Mouse (Mus musculus) MEL (cell line): Measurements from ENCODE around the gene Map10. TPM values are rescaled to one million over a fixed set of nuclear protein-coding genes. Genes with fewer than 3 reads are reported as not detected.

ENCODE experiments used
- DNase-seq: peaks from one replicate; pipeline ENCODE4 v3.0.0; 2011; ENCODE audit warnings: low read depth, low spot score
- H3K27ac ChIP-seq: 2 replicates; pipeline ENCODE4 v1.5.1; 2012; ENCODE audit warnings: low read depth, mild to moderate bottlenecking, control low read depth, low read length, moderate library complexity; ENCODE audit not compliant: control insufficient read depth
- H3K27me3 ChIP-seq, 2 experiments: fragments of 150-350 bp in 1 of 2; sonication (generic) in 1 of 2; 2 replicates each; pipeline ENCODE4 v1.6.1; 2012; ENCODE audit warnings: low read length in 2 of 2, mild to moderate bottlenecking in 2 of 2, improper control_type of control experiment in 1 of 2, moderate library complexity in 1 of 2; ENCODE audit not compliant: insufficient read depth in 2 of 2, control insufficient read depth in 1 of 2
- H3K36me3 ChIP-seq, 2 experiments: 2 replicates each; pipeline ENCODE4 v1.6.1; 2012 to 2014; ENCODE audit warnings: low read length in 2 of 2, improper control_type of control experiment in 1 of 2, inconsistent platforms in 1 of 2, mild to moderate bottlenecking in 1 of 2; ENCODE audit not compliant: insufficient read depth in 2 of 2, control insufficient read depth in 1 of 2
- H3K4me1 ChIP-seq, 2 experiments: fragments of 150-350 bp in 1 of 2; sonication (generic) in 1 of 2; 2 replicates each; pipeline ENCODE4 v1.6.1; 2012; ENCODE audit warnings: low read length in 2 of 2, improper control_type of control experiment in 1 of 2, mild to moderate bottlenecking in 1 of 2; ENCODE audit not compliant: insufficient read depth in 2 of 2, control insufficient read depth in 1 of 2
- H3K4me3 ChIP-seq, 2 experiments: fragments of 150-350 bp in 1 of 2; sonication (generic) in 1 of 2; 2 replicates each; pipeline ENCODE4 v1.5.1; 2012; ENCODE audit warnings: low read depth in 2 of 2, low read length in 2 of 2, mild to moderate bottlenecking in 2 of 2, moderate library complexity in 2 of 2, control low read depth in 1 of 2, improper control_type of control experiment in 1 of 2; ENCODE audit not compliant: control insufficient read depth in 1 of 2, insufficient read depth in 1 of 2
- H3K79me2 ChIP-seq: 2 replicates; pipeline ENCODE4 v1.6.1; 2012; ENCODE audit warnings: mild to moderate bottlenecking, low read length, moderate library complexity; ENCODE audit not compliant: control insufficient read depth, poor library complexity, insufficient read depth
- H3K9ac ChIP-seq: 2 replicates; pipeline ENCODE4 v1.6.1; 2012; ENCODE audit warnings: low read depth, mild to moderate bottlenecking, control low read depth, low read length, moderate library complexity; ENCODE audit not compliant: control insufficient read depth, poor library complexity, severe bottlenecking
- H3K9me3 ChIP-seq: fragments of 150-350 bp; sonication (generic); replicated peaks from 2 replicates; pipeline ENCODE4 v1.6.1; 2012; ENCODE audit warnings: mild to moderate bottlenecking, low read length, improper control_type of control experiment, moderate library complexity; ENCODE audit not compliant: insufficient read depth
- BHLHE40 ChIP-seq: IDR thresholded peaks from 2 replicates; pipeline ENCODE4 v1.6.1; 2012; ENCODE audit warnings: low read depth, mild to moderate bottlenecking, inconsistent platforms, low read length, improper control_type of control experiment, borderline replicate concordance
- CHD1 ChIP-seq: IDR thresholded peaks from 2 replicates; pipeline ENCODE4 v1.6.1; 2012; ENCODE audit warnings: low read depth, mild to moderate bottlenecking, inconsistent platforms, low read length, improper control_type of control experiment
- CHD2 ChIP-seq: IDR thresholded peaks from 2 replicates; pipeline ENCODE4 v1.6.1; 2011; ENCODE audit warnings: low read length, improper control_type of control experiment
- CTCF ChIP-seq, 3 experiments: IDR thresholded peaks in 2 of 3; conservative IDR thresholded peaks in 1 of 3; 2 replicates each; pipeline ENCODE4 v1.5.1; 2011 to 2012; ENCODE audit warnings: low read length in 3 of 3, low read depth in 2 of 3, mild to moderate bottlenecking in 2 of 3, improper control_type of control experiment in 1 of 3, inconsistent platforms in 1 of 3, mixed read lengths in 1 of 3, moderate library complexity in 1 of 3; ENCODE audit not compliant: control insufficient read depth in 1 of 3, insufficient read depth in 1 of 3, poor library complexity in 1 of 3, severe bottlenecking in 1 of 3
- E2F4 ChIP-seq: IDR thresholded peaks from 2 replicates; pipeline ENCODE4 v1.6.1; 2011; ENCODE audit warnings: low read depth, low read length, improper control_type of control experiment, borderline replicate concordance
- ELF1 ChIP-seq: IDR thresholded peaks from 2 replicates; pipeline ENCODE4 v1.6.1; 2014; ENCODE audit warnings: low read depth, mild to moderate bottlenecking, inconsistent platforms, low read length, improper control_type of control experiment, moderate library complexity
- EP300 ChIP-seq, 2 experiments: IDR thresholded peaks; 2 replicates each; pipeline ENCODE4 v1.6.1; 2011; ENCODE audit warnings: improper control_type of control experiment in 2 of 2, low read length in 2 of 2, low read depth in 1 of 2, mild to moderate bottlenecking in 1 of 2
- ETS1 ChIP-seq: IDR thresholded peaks from 2 replicates; pipeline ENCODE4 v1.6.1; 2012; ENCODE audit warnings: low read depth, mild to moderate bottlenecking, inconsistent platforms, low read length, improper control_type of control experiment, moderate library complexity
- HCFC1 ChIP-seq: IDR thresholded peaks from 2 replicates; pipeline ENCODE4 v1.6.1; 2012; ENCODE audit warnings: low read depth, mild to moderate bottlenecking, inconsistent platforms, low read length, improper control_type of control experiment, moderate library complexity
- JUND ChIP-seq: IDR thresholded peaks from 2 replicates; pipeline ENCODE4 v1.6.1; 2011; ENCODE audit warnings: low read depth, mild to moderate bottlenecking, improper control_type of control experiment, low read length
- MAFK ChIP-seq: IDR thresholded peaks from 2 replicates; pipeline ENCODE4 v1.6.1; 2011; ENCODE audit warnings: low read depth, mild to moderate bottlenecking, low read length, improper control_type of control experiment, borderline replicate concordance
- MAX ChIP-seq: IDR thresholded peaks from 2 replicates; pipeline ENCODE4 v1.6.1; 2011; ENCODE audit warnings: low read length, improper control_type of control experiment
- MAZ ChIP-seq: IDR thresholded peaks from 2 replicates; pipeline ENCODE4 v1.6.1; 2012; ENCODE audit warnings: low read depth, mild to moderate bottlenecking, inconsistent platforms, low read length, improper control_type of control experiment
- MXI1 ChIP-seq: IDR thresholded peaks from 2 replicates; pipeline ENCODE4 v1.6.1; 2011; ENCODE audit warnings: mild to moderate bottlenecking, low read depth, low read length, improper control_type of control experiment
- NELFE ChIP-seq: IDR thresholded peaks from 2 replicates; pipeline ENCODE4 v1.6.1; 2011; ENCODE audit warnings: low read depth, low read length, improper control_type of control experiment
- NRF1 ChIP-seq: IDR thresholded peaks from 2 replicates; pipeline ENCODE4 v1.6.1; 2014; ENCODE audit warnings: low read depth, mild to moderate bottlenecking, inconsistent platforms, low read length, improper control_type of control experiment, moderate library complexity; ENCODE audit not compliant: poor library complexity, insufficient read depth, severe bottlenecking
- POLR2A ChIP-seq, 2 experiments: IDR thresholded peaks; 2 replicates each; pipeline ENCODE4 v1.6.1; 2011 to 2012; ENCODE audit warnings: low read length in 2 of 2, mild to moderate bottlenecking in 2 of 2, control low read depth in 1 of 2, improper control_type of control experiment in 1 of 2, low read depth in 1 of 2, moderate library complexity in 1 of 2; ENCODE audit not compliant: control insufficient read depth in 1 of 2, insufficient read depth in 1 of 2, poor library complexity in 1 of 2
- POLR2AphosphoS5 ChIP-seq: IDR thresholded peaks from 2 replicates; pipeline ENCODE4 v1.6.1; 2012; ENCODE audit warnings: low read depth, borderline replicate concordance, mild to moderate bottlenecking, inconsistent platforms, low read length, moderate library complexity, mixed read lengths
- RAD21 ChIP-seq: IDR thresholded peaks from 2 replicates; pipeline ENCODE4 v1.6.1; 2011; ENCODE audit warnings: mild to moderate bottlenecking, low read depth, low read length, improper control_type of control experiment
- SMC3 ChIP-seq: IDR thresholded peaks from 2 replicates; pipeline ENCODE4 v1.6.1; 2011; ENCODE audit warnings: low read depth, low read length, improper control_type of control experiment
- TAL1 ChIP-seq: IDR thresholded peaks from 2 replicates; pipeline ENCODE4 v1.6.1; 2012; ENCODE audit warnings: mild to moderate bottlenecking, inconsistent platforms, low read length, moderate library complexity, mixed read lengths
- TBP ChIP-seq: IDR thresholded peaks from 2 replicates; pipeline ENCODE4 v1.8.0; 2011; ENCODE audit warnings: low read depth, low read length, improper control_type of control experiment
- TCF12 ChIP-seq: IDR thresholded peaks from 2 replicates; pipeline ENCODE4 v1.6.1; 2014; ENCODE audit warnings: low read depth, mild to moderate bottlenecking, inconsistent platforms, low read length, improper control_type of control experiment, moderate library complexity
- UBTF ChIP-seq: IDR thresholded peaks from 2 replicates; pipeline ENCODE4 v1.6.1; 2012; ENCODE audit warnings: low read depth, mild to moderate bottlenecking, inconsistent platforms, low read length, improper control_type of control experiment, moderate library complexity, borderline replicate concordance; ENCODE audit not compliant: insufficient read depth
- USF1 ChIP-seq: IDR thresholded peaks from 2 replicates; pipeline ENCODE4 v1.6.1; 2014; ENCODE audit warnings: low read depth, mild to moderate bottlenecking, inconsistent platforms, low read length, improper control_type of control experiment, moderate library complexity
- USF2 ChIP-seq, 2 experiments: IDR thresholded peaks; 2 replicates each; pipeline ENCODE4 v1.6.1; 2011 to 2012; ENCODE audit warnings: improper control_type of control experiment in 2 of 2, low read length in 2 of 2, borderline replicate concordance in 1 of 2, inconsistent platforms in 1 of 2, low read depth in 1 of 2, mild to moderate bottlenecking in 1 of 2; ENCODE audit not compliant: insufficient read depth in 1 of 2
- ZC3H11A ChIP-seq: IDR thresholded peaks from 2 replicates; pipeline ENCODE4 v1.6.1; 2012; ENCODE audit warnings: low read depth, mild to moderate bottlenecking, inconsistent platforms, low read length, improper control_type of control experiment
- ZKSCAN1 ChIP-seq: IDR thresholded peaks from 2 replicates; pipeline ENCODE4 v1.6.1; 2012; ENCODE audit warnings: low read depth, mild to moderate bottlenecking, inconsistent platforms, low read length, improper control_type of control experiment, moderate library complexity
- polyA plus RNA-seq, 2 experiments: library from polyadenylated mRNA; stranded (reverse) in 1 of 2; unstranded in 1 of 2; fragments of >175 nt in 1 of 2; fragments of >200 nt in 1 of 2; gene quantifications; 2 replicates each; pipeline versions ENCODE4 v1.2.1 to v1.2.4; 2012; ENCODE audit warnings: low replicate concordance in 2 of 2, low read depth in 1 of 2; ENCODE audit not compliant: insufficient read length in 2 of 2, insufficient read depth in 1 of 2, missing spikeins in 1 of 2
- total RNA-seq: library from RNA; depleted of rRNA; stranded (reverse); fragments of 300-350 nt; gene quantifications from 2 replicates; pipeline ENCODE4 v1.2.3, GENCODE M21; 2012

Map10 gene
- total and polyA plus RNA-seq, 3 experiments: not detected

DNA sequence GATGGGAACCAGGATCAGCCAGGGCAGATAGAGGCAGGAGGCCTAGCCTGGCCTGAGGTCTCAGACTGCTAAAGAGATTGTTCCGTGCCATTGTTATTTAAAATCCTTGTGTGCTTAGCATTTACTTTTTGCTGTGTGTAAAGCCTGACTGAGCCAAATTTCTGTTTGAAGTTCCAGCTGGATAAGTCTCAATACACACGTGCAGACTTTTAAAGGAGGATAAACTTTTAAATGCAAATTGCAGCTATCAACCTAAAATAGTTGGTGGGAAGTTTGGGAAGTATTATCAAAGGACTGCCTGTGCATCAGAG, 3.8 kb upstream of the Map10 start:
- no peaks in the 10 kb centered on the region for H3K79me2 ChIP-seq
- H3K9me3 ChIP-seq: no peaks in the 10 kb centered on the region
- no peak overlapping the region for H3K27ac ChIP-seq
- H3K27me3 ChIP-seq: no peaks in the 10 kb centered on the region
- DNase-seq: no peak
- H3K9ac ChIP-seq: no peak overlapping the region
- TF ChIP-seq POLR2A (IDR thresholded peaks at IDR 0.05; ENCODE audit: control insufficient read depth in 1 of 2, insufficient read depth in 1 of 2, low read depth in 1 of 2, low read length in 2 of 2, poor library complexity in 1 of 2) (no peak), ZKSCAN1 (no peak), TBP (no peak), CHD1 (no peak), MAZ (no peak), RAD21 (no peak), ZC3H11A (no peak), MXI1 (no peak), ELF1 (no peak), MAX (no peak), NRF1 (no peak), ETS1 (no peak), SMC3 (no peak), CTCF (IDR thresholded peaks at IDR 0.05 in 2 of 3, conservative IDR thresholded peaks at IDR 0.05 in 1 of 3; ENCODE audit: control insufficient read depth in 1 of 3, insufficient read depth in 1 of 3, low read depth in 2 of 3, low read length in 3 of 3, poor library complexity in 1 of 3, severe bottlenecking in 1 of 3) (no peak), EP300 (IDR thresholded peaks at IDR 0.05; ENCODE audit: low read depth in 1 of 2, low read length in 2 of 2) (no peak), POLR2AphosphoS5 (no peak)
- no peaks in the 10 kb centered on the region for H3K36me3 ChIP-seq
- H3K4me1 ChIP-seq: no peaks in the 10 kb centered on the region
- no peak overlapping the region for H3K4me3 ChIP-seq

DNA sequence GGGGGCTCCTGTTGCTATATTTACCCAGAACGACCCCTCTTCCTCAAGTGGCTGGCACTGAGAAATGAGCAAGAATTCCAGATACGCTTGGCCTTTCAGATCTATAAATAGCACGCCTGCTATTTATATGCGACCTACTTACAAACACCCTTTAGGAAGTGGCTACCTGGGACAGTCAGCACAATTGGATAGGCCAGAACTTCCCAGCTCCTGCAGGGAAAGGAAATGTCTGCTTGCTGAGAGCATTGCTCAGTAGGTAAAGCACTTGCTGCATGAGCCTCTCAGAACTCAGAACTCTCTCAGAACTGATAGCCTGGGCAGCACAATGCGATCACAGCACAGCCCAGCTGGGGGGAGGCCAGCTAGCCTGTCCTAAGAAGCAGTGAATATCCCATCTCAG, 3.4 kb upstream of the Map10 start:
- Histone ChIP-seq H3K27ac (no peak overlapping the region), H3K27me3 (no peaks in the 10 kb centered on the region), H3K9ac (no peak overlapping the region), H3K4me3 (no peak overlapping the region), H3K9me3 (no peaks in the 10 kb centered on the region), H3K36me3 (no peaks in the 10 kb centered on the region), H3K79me2 (no peaks in the 10 kb centered on the region), H3K4me1 (no peaks in the 10 kb centered on the region)
- TF ChIP-seq CHD2 (no peak), USF2 (IDR thresholded peaks at IDR 0.05; ENCODE audit: borderline replicate concordance in 1 of 2, insufficient read depth in 1 of 2, low read depth in 1 of 2, low read length in 2 of 2) (no peak), ZKSCAN1 (no peak), POLR2A (IDR thresholded peaks at IDR 0.05; ENCODE audit: control insufficient read depth in 1 of 2, insufficient read depth in 1 of 2, low read depth in 1 of 2, low read length in 2 of 2, poor library complexity in 1 of 2) (no peak), BHLHE40 (no peak), MXI1 (no peak), UBTF (no peak), TAL1 (no peak), SMC3 (no peak), ELF1 (no peak), USF1 (no peak), MAX (no peak), E2F4 (no peak), MAFK (no peak), HCFC1 (no peak), NELFE (no peak), ETS1 (no peak), RAD21 (no peak), JUND (no peak), TCF12 (no peak)
- DNase-seq: no peak
